Mouse (Mus musculus) myocyte (in vitro differentiated cells): Measurements from ENCODE around the gene Epb41l1.

Experiments used
- E2F4 ChIP-seq: IDR thresholded peaks from one replicate; pipeline ENCODE4 v1.6.1; 2011; ENCODE audit warnings: mild to moderate bottlenecking, control low read depth, moderate library complexity; ENCODE audit not compliant: insufficient read depth
- MYOD1 ChIP-seq, 3 experiments: IDR thresholded peaks; one replicate each; pipeline ENCODE4 v1.6.1; 2011; ENCODE audit warnings: control low read depth in 2 of 3, low read depth in 2 of 3, mild to moderate bottlenecking in 2 of 3, moderate library complexity in 1 of 3; ENCODE audit not compliant: insufficient read length in 2 of 3, control insufficient read depth in 1 of 3
- MYOG ChIP-seq, 3 experiments: IDR thresholded peaks; one replicate each; pipeline ENCODE4 v1.6.1; 2011; ENCODE audit warnings: control low read depth in 2 of 3, low read depth in 2 of 3, mild to moderate bottlenecking in 2 of 3; ENCODE audit not compliant: insufficient read length in 2 of 3, control insufficient read depth in 1 of 3, insufficient read depth in 1 of 3
- POLR2A ChIP-seq: IDR thresholded peaks from one replicate; pipeline ENCODE4 v1.6.1; 2011; ENCODE audit warnings: low read depth, mild to moderate bottlenecking, control low read depth, moderate library complexity; ENCODE audit not compliant: insufficient read length
- POLR2AphosphoS2 ChIP-seq: IDR thresholded peaks from one replicate; pipeline ENCODE4 v1.6.1; 2011; ENCODE audit warnings: low read depth, control low read depth; ENCODE audit not compliant: insufficient read length
- REST ChIP-seq: IDR thresholded peaks from one replicate; pipeline ENCODE4 v1.6.1; 2011; ENCODE audit warnings: mild to moderate bottlenecking, control low read depth, moderate library complexity; ENCODE audit not compliant: insufficient read depth, insufficient read length
- TCF12 ChIP-seq: IDR thresholded peaks from one replicate; pipeline ENCODE4 v1.6.1; 2011; ENCODE audit warnings: mild to moderate bottlenecking, control low read depth; ENCODE audit not compliant: poor library complexity, insufficient read depth, severe bottlenecking

DNA sequence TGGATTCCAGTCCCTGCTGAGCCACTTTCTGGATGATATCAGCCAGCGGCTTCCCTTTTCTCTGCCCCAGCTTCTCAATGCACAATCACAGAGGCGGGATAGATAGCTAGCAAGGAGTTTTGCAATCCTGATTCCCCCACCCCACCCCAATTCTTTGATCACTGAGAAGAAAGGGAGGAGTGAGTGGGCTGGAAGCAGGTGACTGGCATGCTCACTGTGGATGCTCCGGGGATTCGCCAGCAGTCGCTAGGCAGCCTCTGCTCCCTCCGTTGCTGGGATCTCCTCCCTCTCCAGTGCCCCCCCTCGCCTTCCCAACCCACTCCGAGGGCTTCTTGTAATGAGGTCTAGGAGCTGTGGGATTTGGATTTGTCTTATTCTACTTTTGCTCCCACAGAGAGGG, 12.5 kb upstream of the Epb41l1 start:
- TF ChIP-seq POLR2A (no peak), POLR2AphosphoS2 (no peak), MYOG (IDR thresholded peaks at IDR 0.05; ENCODE audit: control insufficient read depth in 1 of 3, insufficient read depth in 1 of 3, insufficient read length in 2 of 3, low read depth in 2 of 3) (no peak), REST (no peak), TCF12 (no peak), E2F4 (no peak), MYOD1 (IDR thresholded peaks at IDR 0.05; ENCODE audit: control insufficient read depth in 1 of 3, insufficient read length in 2 of 3, low read depth in 2 of 3) (no peak)
